Mouse (Mus musculus) small intestine, adult 2 months (tissue): ENCODE data around the gene Ebf1. TPM values are rescaled to one million over a fixed set of nuclear protein-coding genes. Genes with fewer than 3 reads are reported as not detected.

Experiments used
- H3K27ac ChIP-seq: fragments of 200-500 bp; 2 replicates; pipeline ENCODE4 v1.5.1; 2012; ENCODE audit warnings: low read depth, low read length, control low read depth, inconsistent platforms; ENCODE audit not compliant: insufficient read depth
- H3K27me3 ChIP-seq: fragments of 200-500 bp; 2 replicates; pipeline ENCODE4 v1.6.1; 2012; ENCODE audit warnings: mild to moderate bottlenecking, moderate library complexity, low read length, inconsistent platforms; ENCODE audit not compliant: control insufficient read depth, insufficient read depth
- H3K36me3 ChIP-seq: fragments of 200-500 bp; 2 replicates; pipeline ENCODE4 v1.6.1; 2012; ENCODE audit warnings: mild to moderate bottlenecking, low read length, control low read depth, inconsistent platforms; ENCODE audit not compliant: control insufficient read depth, insufficient read depth
- H3K4me1 ChIP-seq: fragments of 200-500 bp; 2 replicates; pipeline ENCODE4 v1.6.1; 2012; ENCODE audit warnings: low read length, inconsistent platforms, mixed read lengths; ENCODE audit not compliant: control insufficient read depth, insufficient read depth, insufficient read length
- H3K4me3 ChIP-seq: fragments of 200-500 bp; 2 replicates; pipeline ENCODE4 v1.5.1; 2012; ENCODE audit warnings: low read depth, mild to moderate bottlenecking, control low read depth, inconsistent platforms, low read length, moderate library complexity
- CTCF ChIP-seq: fragments of 200-500 bp; IDR thresholded peaks from 2 replicates; pipeline ENCODE4 v1.5.1; 2012; ENCODE audit warnings: low read depth, mild to moderate bottlenecking, control low read depth, inconsistent platforms, low read length, moderate library complexity, mixed read lengths; ENCODE audit not compliant: insufficient replicate concordance, insufficient read length; ENCODE audit errors: extremely low read depth
- POLR2A ChIP-seq: fragments of 200-500 bp; IDR thresholded peaks from 2 replicates; pipeline ENCODE4 v1.6.1; 2012; ENCODE audit warnings: low read depth, mild to moderate bottlenecking, control low read depth, inconsistent platforms, low read length, moderate library complexity
- WGBS: fragments of 180-500 bp; shearing (Covaris S2); methylation state at CpG from one replicate; pipeline ENCODE4 v1.1.7; 2018; 5-methylcytosine and 5-hydroxymethylcytosine counted together
- polyA plus RNA-seq: library from polyadenylated mRNA; depleted of rRNA; stranded (reverse); fragments of >200 nt; gene quantifications from 2 replicates; pipeline ENCODE4 v1.2.3, GENCODE M21; 2012; rRNA removed

Ebf1 gene
- polyA plus RNA-seq, 1 experiment = 2.5 TPM

- Histone ChIP-seq H3K4me3 (no peak overlapping the region), H3K4me1 (no peaks in the 10 kb centered on the region), H3K27ac (no peak overlapping the region), H3K27me3 (no peaks in the 10 kb centered on the region), H3K36me3 (no peaks in the 10 kb centered on the region)
- no peak for TF ChIP-seq CTCF
- TF ChIP-seq POLR2A = no peak
- WGBS = 78% methylated on average over 5 of the region's 5 CpGs
Measured at GRCm38 (mm10) chr11:45026012-45026411, 408.9 kb downstream of the Ebf1 start.

GRCm38 (mm10) chr11:45026674-45027073 lies 409.6 kb downstream of the Ebf1 start:
- H3K4me3 ChIP-seq = no peak overlapping the region
- H3K27me3 ChIP-seq = no peaks in the 10 kb centered on the region
- TF ChIP-seq POLR2A (no peak), CTCF (no peak)
- H3K27ac ChIP-seq = no peak overlapping the region
- H3K4me1 ChIP-seq = no peaks in the 10 kb centered on the region
- WGBS = 20% methylated on average over 11 of the region's 11 CpGs
- no peaks in the 10 kb centered on the region for H3K36me3 ChIP-seq

DNA sequence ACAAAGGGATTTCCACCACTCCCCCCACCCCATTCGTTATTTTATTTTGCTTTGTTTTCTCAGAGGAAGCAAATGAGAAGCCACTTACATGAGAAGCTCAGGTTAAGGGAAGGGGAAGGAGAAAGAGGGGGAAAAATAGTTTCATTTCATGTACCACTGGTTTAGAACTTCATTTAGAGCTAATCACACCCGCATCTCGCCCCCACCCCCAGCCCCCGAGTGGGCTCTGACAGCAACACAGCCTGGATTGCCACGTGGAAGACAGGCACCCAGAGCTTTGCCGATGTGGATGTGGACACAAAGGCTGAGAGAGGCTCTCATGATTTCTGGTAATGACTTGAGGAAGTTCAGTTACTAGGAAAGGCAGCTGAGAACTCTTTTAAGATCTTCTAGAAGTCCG lies 410.0 kb downstream of the Ebf1 start:
- Histone ChIP-seq H3K4me3 (no peak overlapping the region), H3K27ac (no peak overlapping the region), H3K27me3 (no peaks in the 10 kb centered on the region), H3K4me1 (no peaks in the 10 kb centered on the region), H3K36me3 (no peaks in the 10 kb centered on the region)
- no peak for TF ChIP-seq POLR2A
- TF ChIP-seq CTCF = no peak
- 50% methylated on average over 7 of the region's 7 CpGs for WGBS

DNA sequence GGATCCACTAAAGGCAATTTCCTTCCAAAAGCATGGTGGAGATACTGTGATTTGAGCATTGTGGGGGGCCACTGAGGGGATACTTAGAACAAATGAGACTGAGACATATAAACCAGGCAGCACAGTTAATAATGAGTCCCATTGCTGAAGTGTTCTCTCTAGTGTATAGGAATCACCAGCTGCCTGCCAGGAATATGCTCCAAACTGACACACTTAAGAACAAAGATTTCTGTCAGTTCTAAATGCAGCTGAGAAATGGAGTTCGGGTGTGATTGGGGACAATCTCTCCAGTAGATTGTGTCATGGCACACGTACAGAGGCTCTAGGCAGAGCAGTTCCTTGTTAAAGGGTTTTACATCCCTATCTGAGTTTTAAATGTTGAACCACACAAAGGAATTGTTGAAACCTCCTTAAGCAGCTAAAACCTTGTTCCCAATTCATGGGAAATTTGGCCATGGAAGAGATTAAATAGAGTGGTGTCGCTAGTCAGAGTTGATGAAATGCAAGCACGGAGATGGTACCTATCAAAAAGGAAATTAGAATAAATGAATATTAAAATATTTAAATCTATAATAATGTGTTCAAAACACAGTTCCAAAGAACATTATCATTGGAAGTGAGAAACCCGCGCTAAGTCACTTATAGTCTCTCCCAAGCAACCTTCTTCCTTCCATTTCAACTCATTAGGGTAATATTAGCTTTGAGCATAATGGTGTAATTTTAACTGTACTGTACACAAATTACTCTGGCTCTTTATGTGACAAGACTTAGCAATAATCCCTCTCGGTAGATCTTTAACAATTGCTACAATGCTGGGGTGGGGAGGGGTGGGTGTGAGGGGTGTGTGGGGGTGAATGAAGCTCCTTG lies 438.9 kb downstream of the Ebf1 start:
- H3K4me1 ChIP-seq = no peaks in the 10 kb centered on the region
- H3K27me3 ChIP-seq = no peaks in the 10 kb centered on the region
- no peak overlapping the region for H3K27ac ChIP-seq
- WGBS = 85% methylated on average over 7 of the region's 7 CpGs
- H3K4me3 ChIP-seq = no peak overlapping the region
- no peak for TF ChIP-seq CTCF
- no peak for TF ChIP-seq POLR2A
- H3K36me3 ChIP-seq = no peaks in the 10 kb centered on the region

Other genes with a start within 250 kb of the Ebf1 start
- gene Il12b, start 217.3 kb upstream of the Ebf1 start, polyA plus RNA-seq = not detected in 2 replicates
- 1.9 and 3.1 TPM in 2 replicates for gene Ublcp1, start 146.8 kb upstream of the Ebf1 start, polyA plus RNA-seq
- gene Rnf145, start 98.4 kb upstream of the Ebf1 start, polyA plus RNA-seq = 41.3 and 56.0 TPM in 2 replicates